Mouse (Mus musculus) left cerebral cortex, postnatal 10 days (tissue): ENCODE results near the gene Rgs16. TPM values are rescaled to one million over a fixed set of nuclear protein-coding genes. Genes with fewer than 3 reads are reported as not detected.
"Not testable (repeated sequence)": the region's sequence is repeated elsewhere in the genome, so short reads cannot be mapped to it uniquely, and the experiment has no call there.

Experiments used
- DNase-seq, 2 experiments: peaks; one replicate each; pipeline ENCODE4 v3.0.0; 2021 to 2022; ENCODE audit warnings: low spot score in 2 of 2, mixed read lengths in 1 of 2; ENCODE audit errors: extremely low spot score in 1 of 2
- intact Hi-C: fragments of 180-260 bp; cut with DNase I; formaldehyde crosslinking; loops from one replicate; pipeline ENCODE4 v1.15.1; 2025
- total RNA-seq, 2 experiments: library from RNA; stranded (reverse); gene quantifications; 2 replicates each; pipeline ENCODE4 v1.2.3; 2021

The Rgs16 gene
- total RNA-seq, 2 experiments from 2014 or later, result 5.5 to 6.2 TPM

GRCm38 (mm10) chr1:153746119-153746670 is 6.0 kb downstream of the Rgs16 start:
- DNase-seq, result no peak
- intact Hi-C loops, result loop anchor here (1.0 to 5.0 kb wide), 3 partner anchors 101 to 436 kb away; no protein-coding TSS in a partner anchor

GRCm38 (mm10) chr1:153746728-153747127 is 6.6 kb downstream of the Rgs16 start:
- DNase-seq, result peak; percentile 72 to 74
- intact Hi-C loops, result loop anchor here (1.0 to 5.0 kb wide), 3 partner anchors 101 to 436 kb away; no protein-coding TSS in a partner anchor

- DNase-seq, result no peak
- intact Hi-C loops, result loop anchor here (5.0 kb wide), 2 partner anchors 99 to 434 kb away; no protein-coding TSS in a partner anchor
Measured at GRCm38 (mm10) chr1:153747861-153748530, 7.8 kb downstream of the Rgs16 start.

- intact Hi-C loops, result loop anchor here (5.0 kb wide), 2 partner anchors 99 to 434 kb away; no protein-coding TSS in a partner anchor
- DNase-seq, result peak in 1 of 2 experiments; percentile 74
Measured at GRCm38 (mm10) chr1:153748549-153748948, 8.4 kb downstream of the Rgs16 start.

DNA sequence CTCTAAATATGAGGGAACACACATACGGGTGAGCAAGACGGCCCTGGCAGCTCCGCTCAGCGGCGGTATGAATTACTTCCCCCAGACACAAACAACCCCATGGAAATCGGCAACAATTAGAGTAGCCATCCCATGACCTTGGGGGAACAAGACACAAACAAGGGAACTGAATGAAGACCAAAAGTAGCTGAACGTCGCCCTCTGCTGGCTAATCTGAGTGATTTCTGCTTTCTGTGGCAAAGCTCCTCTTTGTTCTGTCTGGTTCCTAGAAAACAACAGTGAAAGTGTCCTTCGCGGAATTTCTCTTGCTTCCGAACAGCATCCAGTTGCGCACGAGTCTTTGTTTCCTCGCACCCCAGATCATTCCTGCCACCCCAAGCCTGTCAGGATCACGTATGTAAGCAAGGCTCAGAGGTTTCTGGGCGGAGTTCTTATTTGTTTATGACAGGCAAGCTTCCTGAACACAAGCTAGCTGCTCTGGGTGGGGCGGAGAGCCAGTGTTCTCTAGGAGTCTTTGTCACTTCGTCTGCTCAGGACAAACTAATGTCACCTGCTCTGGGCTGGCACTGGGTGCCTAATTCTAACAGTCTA is 9.2 kb downstream of the Rgs16 start, which contains the start of gene Rnasel:
Gene Rnasel, plus strand, starts transcription at position 216 of the 591 bp plus-strand sequence.
- intact Hi-C loops, result loop anchor here (5.0 kb wide), 2 partner anchors 98 to 433 kb away; no protein-coding TSS in a partner anchor
- peak; percentile 60 to 67 for DNase-seq

GRCm38 (mm10) chr1:153750054-153750453 is 9.9 kb downstream of the Rgs16 start:
- intact Hi-C loops, result loop anchor here (5.0 kb wide), 1 partner anchor 57 kb away; no protein-coding TSS in a partner anchor
- no peak for DNase-seq

GRCm38 (mm10) chr1:153751763-153752301 is 11.7 kb downstream of the Rgs16 start:
- peak in 1 of 2 experiments; percentile 28 for DNase-seq
- intact Hi-C loops, result loop anchor here (5.0 kb wide), 1 partner anchor 55 kb away; no protein-coding TSS in a partner anchor

DNA sequence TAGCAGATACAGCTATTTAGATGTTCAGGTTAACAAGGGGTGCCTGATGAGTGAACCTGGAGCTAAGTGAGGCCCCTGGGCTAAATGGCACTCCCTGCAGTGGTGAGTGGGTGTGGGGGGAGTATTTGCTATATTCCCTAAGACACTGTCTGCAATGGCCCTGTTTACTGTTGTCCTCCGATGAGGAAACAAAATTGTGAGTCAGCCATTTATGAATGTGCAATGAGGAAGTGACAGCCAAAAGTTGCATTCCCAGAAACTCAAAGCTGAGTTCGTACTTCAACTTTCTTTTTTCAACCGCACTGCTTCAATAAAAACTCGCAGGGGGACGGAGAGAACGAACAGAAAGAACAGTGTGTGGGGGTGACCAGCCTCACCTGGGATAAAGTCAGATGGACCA is 12.4 kb downstream of the Rgs16 start:
- intact Hi-C loops, result loop anchor here (5.0 kb wide), 1 partner anchor 55 kb away; no protein-coding TSS in a partner anchor
- DNase-seq, result no peak

DNA sequence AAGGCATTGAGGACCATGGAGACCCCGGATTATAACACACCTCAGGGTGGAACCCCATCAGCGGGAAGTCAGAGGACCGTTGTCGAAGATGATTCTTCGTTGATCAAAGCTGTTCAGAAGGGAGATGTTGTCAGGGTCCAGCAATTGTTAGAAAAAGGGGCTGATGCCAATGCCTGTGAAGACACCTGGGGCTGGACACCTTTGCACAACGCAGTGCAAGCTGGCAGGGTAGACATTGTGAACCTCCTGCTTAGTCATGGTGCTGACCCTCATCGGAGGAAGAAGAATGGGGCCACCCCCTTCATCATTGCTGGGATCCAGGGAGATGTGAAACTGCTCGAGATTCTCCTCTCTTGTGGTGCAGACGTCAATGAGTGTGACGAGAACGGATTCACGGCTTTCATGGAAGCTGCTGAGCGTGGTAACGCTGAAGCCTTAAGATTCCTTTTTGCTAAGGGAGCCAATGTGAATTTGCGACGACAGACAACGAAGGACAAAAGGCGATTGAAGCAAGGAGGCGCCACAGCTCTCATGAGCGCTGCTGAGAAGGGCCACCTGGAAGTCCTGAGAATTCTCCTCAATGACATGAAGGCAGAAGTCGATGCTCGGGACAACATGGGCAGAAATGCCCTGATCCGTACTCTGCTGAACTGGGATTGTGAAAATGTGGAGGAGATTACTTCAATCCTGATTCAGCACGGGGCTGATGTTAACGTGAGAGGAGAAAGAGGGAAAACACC is 13.7 kb downstream of the Rgs16 start:
- DNase-seq, result no peak
- intact Hi-C loops, result loop anchor here (5.0 kb wide), 1 partner anchor 53 kb away; no protein-coding TSS in a partner anchor

GRCm38 (mm10) chr1:153764136-153764535 is 24.0 kb downstream of the Rgs16 start:
- no peak for DNase-seq
- intact Hi-C loops, result no loop called here

DNA sequence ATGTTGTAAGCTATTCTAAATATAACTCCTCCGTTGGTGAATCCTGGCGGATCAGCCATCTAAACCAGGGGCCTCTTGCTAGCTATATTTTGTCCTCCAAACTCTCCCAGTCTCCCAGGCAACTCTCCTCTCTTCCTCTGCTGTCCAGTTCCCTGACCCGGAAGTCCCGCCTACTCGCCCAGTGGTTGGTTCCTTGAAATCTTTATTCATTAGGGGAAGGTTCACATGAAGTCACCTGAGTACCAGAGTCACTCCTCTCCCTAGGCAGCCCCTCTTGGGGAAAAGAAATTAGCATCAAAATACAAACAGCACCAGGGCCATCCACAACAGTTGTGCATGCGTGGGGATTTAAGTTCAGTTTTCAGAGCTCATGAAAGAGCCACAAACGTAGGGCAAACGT is 26.1 kb downstream of the Rgs16 start:
- intact Hi-C loops, result no loop called here
- no peak for DNase-seq

- intact Hi-C loops, result no loop called here
- no peak for DNase-seq
Measured at GRCm38 (mm10) chr1:153767281-153767680, 27.1 kb downstream of the Rgs16 start.

- no peak for DNase-seq
- intact Hi-C loops, result no loop called here
Measured at GRCm38 (mm10) chr1:153768465-153768864, 28.3 kb downstream of the Rgs16 start.

DNA sequence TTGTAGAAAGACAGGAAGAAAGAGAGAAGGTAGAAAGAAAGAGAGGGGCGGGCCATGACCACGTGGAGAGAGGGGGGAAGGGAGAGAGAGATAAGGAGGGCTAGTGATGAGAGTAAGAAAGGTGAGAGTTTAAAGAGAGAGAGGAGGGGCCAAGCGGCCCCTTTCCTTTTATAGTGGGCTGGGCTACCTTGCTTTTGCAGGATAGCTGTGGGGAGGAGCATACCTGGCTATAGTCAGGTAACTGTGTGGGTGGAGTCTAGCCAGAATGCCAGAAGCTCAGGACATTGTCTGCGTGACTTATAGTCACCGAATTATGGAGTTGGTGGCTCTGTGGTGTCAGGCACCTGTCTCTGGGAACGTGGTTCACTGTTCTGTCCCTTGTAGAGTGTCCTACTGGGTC is 29.4 kb downstream of the Rgs16 start:
- intact Hi-C loops, DNase-seq: not testable (repeated sequence)

DNA sequence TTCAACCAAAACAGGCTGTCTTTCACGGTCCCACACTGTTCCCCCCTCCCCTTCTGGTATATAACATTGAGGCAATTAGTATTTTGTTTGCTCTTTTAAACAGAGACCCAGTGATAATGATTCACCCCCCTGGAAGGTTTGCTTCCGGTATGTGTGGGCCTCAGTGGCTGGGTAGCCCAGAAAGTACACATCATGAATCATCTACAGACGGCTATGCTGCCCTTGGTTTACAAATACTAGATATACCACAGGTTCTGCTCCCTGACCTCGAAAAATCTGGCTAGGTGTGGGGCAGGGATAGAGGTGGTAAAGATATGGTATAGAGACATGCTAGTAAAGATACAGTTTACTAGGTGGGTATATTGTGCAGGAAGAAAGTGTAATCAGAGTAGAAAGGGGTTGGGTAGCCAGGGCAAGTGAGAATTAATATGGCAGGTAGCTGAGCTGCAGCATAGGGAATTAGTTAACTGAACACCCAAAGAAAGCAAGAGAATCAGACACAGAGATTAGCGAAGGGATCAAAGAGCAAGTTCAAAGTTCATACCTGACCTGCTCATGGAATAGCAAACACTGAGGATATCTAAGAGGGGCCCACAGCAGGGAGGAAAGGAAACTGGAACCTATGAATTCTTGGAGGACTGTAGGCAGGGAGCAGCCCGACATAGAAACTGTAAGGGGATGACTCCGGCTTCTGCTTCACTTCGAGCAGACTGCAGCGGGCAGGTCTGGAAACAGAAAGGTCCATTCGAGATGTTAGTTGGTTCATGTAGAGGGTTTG is 30.0 kb downstream of the Rgs16 start:
- no peak for DNase-seq
- intact Hi-C loops, result no loop called here

DNA sequence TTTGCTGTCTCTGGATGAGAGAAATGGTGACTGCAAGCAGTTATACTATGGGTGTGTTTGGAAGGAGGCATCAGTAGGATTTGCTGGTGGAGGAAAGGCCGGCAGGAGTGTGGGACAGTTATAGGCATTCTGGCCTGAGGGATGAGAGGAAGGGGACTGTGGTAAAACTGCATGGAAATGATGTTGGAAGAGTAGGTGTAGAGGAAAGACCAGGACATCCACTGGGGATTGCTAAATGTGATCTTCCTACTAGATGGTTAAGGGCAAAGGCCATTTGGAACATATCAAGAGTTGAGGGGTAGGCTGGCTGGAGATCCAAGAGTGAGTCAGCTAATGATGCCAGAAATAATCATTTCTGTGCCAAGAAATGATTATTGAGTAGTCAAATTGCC is 30.6 kb downstream of the Rgs16 start:
- no peak for DNase-seq
- intact Hi-C loops, result no loop called here

- intact Hi-C loops, result no loop called here
- DNase-seq, result no peak
Measured at GRCm38 (mm10) chr1:153775174-153775573, 35.0 kb downstream of the Rgs16 start.

DNA sequence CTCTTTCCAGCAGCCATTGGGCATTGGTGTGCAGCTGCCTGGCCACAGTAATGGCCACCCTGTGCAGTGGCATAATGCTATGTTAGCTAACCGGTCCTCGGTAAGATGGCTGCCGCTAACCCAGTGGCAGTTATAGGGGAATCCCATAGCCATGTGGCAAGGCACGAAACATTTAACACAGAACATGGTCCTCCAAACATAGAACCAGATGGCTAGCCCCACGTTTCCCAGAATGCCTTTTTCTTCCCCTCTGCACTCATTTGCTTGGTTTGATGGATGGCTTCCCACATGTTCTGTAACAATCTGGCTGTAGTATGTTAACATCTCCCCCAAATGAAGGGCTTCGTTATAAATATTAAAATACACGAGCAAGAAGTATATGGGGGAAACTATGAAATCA is 36.1 kb downstream of the Rgs16 start:
- DNase-seq, result no peak
- intact Hi-C loops, result no loop called here
